Mouse (Mus musculus) forebrain, embryonic 11.5 days (tissue): ENCODE results near the gene Rfx2. TPM values are rescaled to one million over a fixed set of nuclear protein-coding genes. Genes with fewer than 3 reads are reported as not detected.

Experiments used
- ATAC-seq: fragments of 200-750 bp; cut with Nextera tagmentation; replicated peaks from 2 replicates; pipeline ENCODE4 v1.8.0; 2017; ENCODE audit warnings: moderate TSS enrichment; ENCODE audit not compliant: low FRiP score
- DNase-seq: peaks from one replicate; pipeline ENCODE4 v3.0.0-alpha.2; 2017; ENCODE audit warnings: low spot score
- H3K27ac ChIP-seq: fragments of 300-500 bp; sonication (generic); 2 replicates; pipeline ENCODE4 v1.5.1; 2014; ENCODE audit warnings: low read depth, low read length
- H3K27me3 ChIP-seq: fragments of 300-500 bp; sonication (generic); 2 replicates; pipeline ENCODE4 v1.6.1; 2014; ENCODE audit warnings: mild to moderate bottlenecking, low read length, mixed read lengths; ENCODE audit not compliant: control insufficient read depth, insufficient read depth
- H3K36me3 ChIP-seq: fragments of 300-500 bp; sonication (generic); 2 replicates; pipeline ENCODE4 v1.6.1; 2014; ENCODE audit warnings: mild to moderate bottlenecking, low read length, moderate library complexity, mixed read lengths; ENCODE audit not compliant: control insufficient read depth, insufficient read depth
- H3K4me1 ChIP-seq: fragments of 300-500 bp; sonication (generic); replicated peaks from 2 replicates; pipeline ENCODE4 v1.6.1; 2014; ENCODE audit warnings: low read length, mixed read lengths; ENCODE audit not compliant: control insufficient read depth, insufficient read depth
- H3K4me2 ChIP-seq: fragments of 300-500 bp; sonication (generic); 2 replicates; pipeline ENCODE4 v1.6.1; 2014; ENCODE audit warnings: low read depth, mild to moderate bottlenecking, low read length, moderate library complexity, mixed read lengths; ENCODE audit not compliant: severe bottlenecking
- H3K4me3 ChIP-seq: fragments of 300-500 bp; sonication (generic); 2 replicates; pipeline ENCODE4 v1.5.1; 2014; ENCODE audit warnings: low read depth, low read length
- H3K9ac ChIP-seq: fragments of 300-500 bp; sonication (generic); 2 replicates; pipeline ENCODE4 v1.6.1; 2014; ENCODE audit warnings: low read length
- H3K9me3 ChIP-seq: fragments of 300-500 bp; sonication (generic); 2 replicates; pipeline ENCODE4 v1.6.1; 2016; ENCODE audit warnings: low read length, mixed read lengths; ENCODE audit not compliant: control insufficient read depth
- WGBS: fragments of 180-500 bp; shearing (Covaris S2); extraction: QIAGEN DNeasy Blood & Tissue Kit; methylation state at CpG from one replicate; pipeline ENCODE4 v1.1.7; 2014; 5-methylcytosine and 5-hydroxymethylcytosine counted together
- polyA plus RNA-seq: library from polyadenylated mRNA; unstranded; fragments of >200 nt; fragmentation: Nextera tagmentation; extraction: Ambion mirVana; gene quantifications from 2 replicates; pipeline ENCODE4 v1.2.1, GENCODE M21; 2014

Rfx2 gene
- polyA plus RNA-seq, 1 experiment from 2014 or later: 11.1 TPM

- 83% methylated on average over 3 of the region's 3 CpGs for WGBS
- no peak for DNase-seq
- no peaks in the 10 kb centered on the region for H3K4me1 ChIP-seq
Measured at GRCm38 (mm10) chr17:56792588-56792987, 38.2 kb downstream of the Rfx2 start.

GRCm38 (mm10) chr17:56789286-56789685 is 41.5 kb downstream of the Rfx2 start:
- 90% methylated on average over 6 of the region's 6 CpGs for WGBS
- no peak for DNase-seq
- H3K27me3 ChIP-seq: no peaks in the 10 kb centered on the region
- no peak overlapping the region for H3K4me3 ChIP-seq
- H3K9ac ChIP-seq: no peak overlapping the region
- H3K36me3 ChIP-seq: no peaks in the 10 kb centered on the region; the same call in 1 of the 2 replicates
- H3K4me2 ChIP-seq: no peak overlapping the region
- H3K27ac ChIP-seq: no peak overlapping the region
- H3K9me3 ChIP-seq: no peaks in the 10 kb centered on the region
- no peaks in the 10 kb centered on the region for H3K4me1 ChIP-seq
- ATAC-seq: no peak

More at GRCm38 (mm10) chr17:56792588-56792987, 38.2 kb downstream of the Rfx2 start:
- ATAC-seq: no peak
- H3K4me2 ChIP-seq: no peak overlapping the region
- H3K27ac ChIP-seq: no peak overlapping the region
- no peaks in the 10 kb centered on the region for H3K27me3 ChIP-seq
- H3K4me3 ChIP-seq: no peak overlapping the region
- H3K9me3 ChIP-seq: no peaks in the 10 kb centered on the region
- no peaks in the 10 kb centered on the region for H3K36me3 ChIP-seq
- H3K9ac ChIP-seq: no peak overlapping the region

- Histone ChIP-seq H3K36me3 (no peaks in the 10 kb centered on the region; the same call in 1 of the 2 replicates), H3K4me3 (no peak overlapping the region), H3K27ac (no peak overlapping the region), H3K4me1 (no peaks in the 10 kb centered on the region), H3K9me3 (no peaks in the 10 kb centered on the region), H3K27me3 (no peaks in the 10 kb centered on the region), H3K9ac (no peak overlapping the region), H3K4me2 (no peak overlapping the region)
- DNase-seq (no peak), ATAC-seq (no peak)
- 78% methylated on average over 3 of the region's 3 CpGs for WGBS
Measured at GRCm38 (mm10) chr17:56788886-56789285, 41.9 kb downstream of the Rfx2 start.

GRCm38 (mm10) chr17:56780291-56780978 is 50.4 kb downstream of the Rfx2 start:
- H3K9ac ChIP-seq: no peak overlapping the region
- 0 out of 2 replicates have a peak, but pooled peaks cover 5% of the 10 kb centered on the region for H3K4me1 ChIP-seq
- no peak overlapping the region for H3K27ac ChIP-seq
- no peaks in the 10 kb centered on the region for H3K27me3 ChIP-seq
- H3K4me3 ChIP-seq: no peak overlapping the region
- WGBS: 86% methylated on average over 13 of the region's 13 CpGs
- no peaks in the 10 kb centered on the region; the same call in 1 of the 2 replicates for H3K9me3 ChIP-seq
- no peak overlapping the region for H3K4me2 ChIP-seq
- DNase-seq (no peak), ATAC-seq (no peak)
- peaks cover 3% of the 10 kb centered on the region for H3K36me3 ChIP-seq

- H3K36me3 ChIP-seq: peaks cover 3% of the 10 kb centered on the region
- H3K27ac ChIP-seq: no peak overlapping the region
- no peak for DNase-seq
- H3K9me3 ChIP-seq: no peaks in the 10 kb centered on the region; the same call in 1 of the 2 replicates
- H3K4me2 ChIP-seq: no peak overlapping the region
- H3K9ac ChIP-seq: no peak overlapping the region
- no peak overlapping the region for H3K4me3 ChIP-seq
- ATAC-seq: peak; percentile 54
- H3K4me1 ChIP-seq: 0 out of 2 replicates have a peak, but pooled peaks cover 5% of the 10 kb centered on the region
- no peaks in the 10 kb centered on the region for H3K27me3 ChIP-seq
- WGBS: 37% methylated on average over 3 of the region's 3 CpGs
Measured at GRCm38 (mm10) chr17:56778779-56779362, 51.9 kb downstream of the Rfx2 start.

GRCm38 (mm10) chr17:56777568-56777967 is 53.2 kb downstream of the Rfx2 start:
- WGBS: 92% methylated on average over 11 of the region's 11 CpGs

GRCm38 (mm10) chr17:56769950-56770349 is 60.9 kb downstream of the Rfx2 start, which contains the start of gene Prr22:
Gene Prr22, plus strand, starts transcription at chr17:56770250.
- H3K9ac ChIP-seq: no peak within 1 kb of the TSS
- no peaks in the 10 kb centered on the region for H3K9me3 ChIP-seq
- no peak within 1 kb of the TSS for H3K27ac ChIP-seq
- ATAC-seq (no peak), DNase-seq (no peak)
- H3K4me2 ChIP-seq: no peak within 1 kb of the TSS
- WGBS: 89% methylated on average over 5 of the region's 5 CpGs
- H3K4me1 ChIP-seq: peaks cover 4% of the 10 kb centered on the region
- H3K27me3 ChIP-seq: no peaks in the 10 kb centered on the region
- no peak within 1 kb of the TSS for H3K4me3 ChIP-seq
- peaks cover 12% of the 10 kb centered on the region; the same call in 1 of the 2 replicates for H3K36me3 ChIP-seq

More at GRCm38 (mm10) chr17:56777568-56777967, 53.2 kb downstream of the Rfx2 start:
- Histone ChIP-seq H3K4me3 (no peak overlapping the region), H3K4me1 (0 out of 2 replicates have a peak, but pooled peaks cover 5% of the 10 kb centered on the region), H3K9me3 (no peaks in the 10 kb centered on the region; the same call in 1 of the 2 replicates), H3K27ac (no peak overlapping the region), H3K4me2 (no peak overlapping the region), H3K9ac (no peak overlapping the region), H3K27me3 (no peaks in the 10 kb centered on the region), H3K36me3 (peaks cover 3% of the 10 kb centered on the region)
- DNase-seq (no peak), ATAC-seq (no peak)

GRCm38 (mm10) chr17:56768941-56769340 is 61.9 kb downstream of the Rfx2 start:
- Histone ChIP-seq H3K9me3 (no peaks in the 10 kb centered on the region), H3K4me2 (no peak overlapping the region), H3K4me1 (peaks cover 4% of the 10 kb centered on the region), H3K9ac (no peak overlapping the region), H3K27me3 (no peaks in the 10 kb centered on the region), H3K4me3 (no peak overlapping the region), H3K36me3 (peaks cover 12% of the 10 kb centered on the region; the same call in 1 of the 2 replicates), H3K27ac (no peak overlapping the region)
- DNase-seq: no peak
- 95% methylated on average over 11 of the region's 11 CpGs for WGBS
- no peak for ATAC-seq
